Mouse (Mus musculus): Measurements from ENCODE around the gene Gm12248. TPM values are rescaled to one million over a fixed set of nuclear protein-coding genes. Genes with fewer than 3 reads are reported as not detected.

Gm12248 gene
- polyA plus RNA-seq, 1 experiment from 2014 or later: not detected

DNA sequence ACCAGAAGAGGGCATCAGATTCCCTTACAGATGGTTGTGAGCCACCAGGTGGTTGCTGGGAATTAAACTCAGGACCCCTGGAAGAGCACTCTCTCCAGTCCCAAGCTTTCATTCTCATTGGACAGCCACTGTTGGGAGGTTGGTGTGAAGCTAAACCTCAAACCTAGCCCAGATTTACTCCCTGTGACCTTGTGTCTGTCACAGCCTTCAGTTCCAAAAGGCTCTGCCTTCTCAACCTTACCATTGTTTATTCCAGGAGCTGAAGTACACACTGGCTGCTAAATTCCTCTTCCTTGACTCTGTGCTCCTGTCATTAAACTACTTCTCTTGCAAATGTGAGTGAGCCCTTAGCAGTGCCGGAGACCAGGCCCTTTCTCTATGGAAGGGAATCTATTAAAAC lies 64.0 kb downstream of the Gm12248 start:
- no peak for ATAC-seq
- WGBS: 86% methylated on average over 1 of the region's 1 CpGs
- Histone ChIP-seq H3K27ac (ENCODE audit: low read length) (no peak overlapping the region), H3K4me1 (replicated peaks; ENCODE audit: control insufficient read depth, insufficient read depth, low read length) (no peaks in the 10 kb centered on the region), H3K4me3 (replicated peaks; ENCODE audit: low read length) (no peak overlapping the region), H3K36me3 (ENCODE audit: control insufficient read depth, insufficient read depth) (no peaks in the 10 kb centered on the region), H3K4me2 (ENCODE audit: low read length) (no peak overlapping the region), H3K9me3 (ENCODE audit: control insufficient read depth, low read length) (no peaks in the 10 kb centered on the region), H3K27me3 (replicated peaks; ENCODE audit: control insufficient read depth, insufficient read depth, low read length) (no peaks in the 10 kb centered on the region), H3K9ac (replicated peaks; ENCODE audit: low read depth, low read length) (no peak overlapping the region)

DNA sequence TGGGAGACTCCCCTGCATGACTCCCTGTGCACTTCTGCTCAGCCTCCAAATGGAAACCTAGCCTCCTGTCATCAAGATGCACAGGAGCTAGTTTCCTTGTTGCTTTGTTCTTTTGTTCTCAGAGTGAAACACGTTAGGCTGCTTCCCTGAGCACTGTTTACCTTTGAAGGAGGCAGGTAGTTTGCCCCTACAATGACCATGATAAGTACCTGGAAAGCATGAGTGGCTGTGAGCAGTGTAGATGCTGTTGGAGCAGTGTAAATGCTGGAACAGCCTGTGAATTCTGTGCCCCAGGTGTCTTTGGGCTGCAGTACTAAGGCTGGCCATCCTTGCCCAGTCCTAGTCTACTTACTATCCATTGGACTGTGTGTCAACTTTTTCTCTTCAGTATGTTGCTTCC lies 66.1 kb downstream of the Gm12248 start:
- no peak overlapping the region for H3K27ac ChIP-seq (ENCODE audit: low read length)
- 47% methylated on average over 1 of the region's 1 CpGs for WGBS
- ATAC-seq: no peak
- no peak overlapping the region for H3K4me3 ChIP-seq (replicated peaks; ENCODE audit: low read length)
- H3K27me3 ChIP-seq (replicated peaks; ENCODE audit: control insufficient read depth, insufficient read depth, low read length): no peaks in the 10 kb centered on the region
- no peak overlapping the region for H3K9ac ChIP-seq (replicated peaks; ENCODE audit: low read depth, low read length)
- no peaks in the 10 kb centered on the region for H3K36me3 ChIP-seq (ENCODE audit: control insufficient read depth, insufficient read depth)
- no peaks in the 10 kb centered on the region for H3K9me3 ChIP-seq (ENCODE audit: control insufficient read depth, low read length)
- no peak overlapping the region for H3K4me2 ChIP-seq (ENCODE audit: low read length)
- no peaks in the 10 kb centered on the region for H3K4me1 ChIP-seq (replicated peaks; ENCODE audit: control insufficient read depth, insufficient read depth, low read length)

DNA sequence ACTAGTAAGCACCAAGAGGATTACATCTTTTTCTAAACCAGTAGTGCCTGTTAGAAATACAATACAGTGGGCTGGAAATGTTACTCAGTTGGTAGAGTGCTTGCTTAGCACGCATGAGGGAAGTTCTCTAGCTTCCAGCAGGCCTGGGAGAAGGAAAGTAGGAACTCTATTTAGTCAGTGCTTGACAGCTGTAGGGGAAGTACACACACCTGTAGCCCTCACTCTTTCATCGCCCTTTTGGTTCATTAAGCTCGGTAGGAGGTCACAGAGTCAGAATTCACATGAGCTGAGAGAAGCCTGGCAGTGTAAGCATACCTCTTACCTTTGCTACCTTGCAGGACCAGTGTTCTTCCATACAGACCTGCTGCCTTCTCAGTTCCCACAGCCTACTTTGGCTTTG lies 66.6 kb downstream of the Gm12248 start:
- no peak for ATAC-seq
- Histone ChIP-seq H3K27ac (ENCODE audit: low read length) (no peak overlapping the region), H3K36me3 (ENCODE audit: control insufficient read depth, insufficient read depth) (no peaks in the 10 kb centered on the region), H3K27me3 (replicated peaks; ENCODE audit: control insufficient read depth, insufficient read depth, low read length) (no peaks in the 10 kb centered on the region), H3K9me3 (ENCODE audit: control insufficient read depth, low read length) (no peaks in the 10 kb centered on the region), H3K4me3 (replicated peaks; ENCODE audit: low read length) (no peak overlapping the region), H3K4me1 (replicated peaks; ENCODE audit: control insufficient read depth, insufficient read depth, low read length) (no peaks in the 10 kb centered on the region), H3K9ac (replicated peaks; ENCODE audit: low read depth, low read length) (no peak overlapping the region), H3K4me2 (ENCODE audit: low read length) (no peak overlapping the region)
- 65% methylated on average over 3 of the region's 3 CpGs for WGBS

DNA sequence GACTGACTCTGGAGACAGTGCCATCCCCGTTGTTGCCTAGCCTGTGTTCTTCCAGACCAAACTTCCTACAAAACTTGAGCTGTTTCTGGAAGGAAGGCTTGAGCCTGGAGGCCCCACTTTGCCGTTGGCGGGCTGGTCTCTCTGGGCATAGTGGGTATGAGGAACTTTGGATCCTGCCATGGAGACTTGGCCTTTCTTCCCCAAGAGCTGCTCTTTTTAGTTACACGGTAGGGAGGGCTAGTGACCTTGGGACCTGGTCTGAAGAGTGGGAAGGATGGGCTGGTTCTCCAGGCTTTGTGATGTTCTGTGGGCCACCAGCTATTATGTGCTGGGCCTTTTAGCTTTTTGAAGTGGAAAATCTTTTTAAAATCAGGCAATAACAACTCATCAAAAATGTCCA lies 67.1 kb downstream of the Gm12248 start:
- no peak overlapping the region for H3K4me2 ChIP-seq (ENCODE audit: low read length)
- peaks cover 1% of the 10 kb centered on the region for H3K4me1 ChIP-seq (replicated peaks; ENCODE audit: control insufficient read depth, insufficient read depth, low read length)
- no peaks in the 10 kb centered on the region for H3K36me3 ChIP-seq (ENCODE audit: control insufficient read depth, insufficient read depth)
- ATAC-seq: no peak
- no peaks in the 10 kb centered on the region for H3K9me3 ChIP-seq (ENCODE audit: control insufficient read depth, low read length)
- no peak overlapping the region for H3K4me3 ChIP-seq (replicated peaks; ENCODE audit: low read length)
- 93% methylated on average over 4 of the region's 4 CpGs for WGBS
- H3K27me3 ChIP-seq (replicated peaks; ENCODE audit: control insufficient read depth, insufficient read depth, low read length): no peaks in the 10 kb centered on the region
- no peak overlapping the region for H3K27ac ChIP-seq (ENCODE audit: low read length)
- no peak overlapping the region for H3K9ac ChIP-seq (replicated peaks; ENCODE audit: low read depth, low read length)

DNA sequence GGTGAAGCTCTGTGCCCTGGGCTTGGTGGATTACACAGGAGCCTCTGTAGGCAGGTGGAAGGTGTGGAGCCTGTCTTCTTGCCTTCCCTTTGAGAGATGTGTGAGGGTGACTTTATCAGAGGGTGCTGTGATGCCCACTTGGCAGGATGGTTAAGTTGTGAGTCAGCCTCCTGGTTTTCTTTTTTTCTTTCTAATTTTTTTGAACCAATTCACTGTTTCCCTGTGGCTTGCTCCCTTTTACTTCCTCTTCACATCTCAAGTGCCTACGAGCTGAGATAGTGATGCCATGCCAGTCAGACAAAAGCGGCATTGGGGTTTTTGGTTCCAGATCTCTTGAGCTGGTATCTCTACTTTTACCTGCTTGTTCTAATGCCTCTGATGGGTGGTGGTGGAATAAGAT lies 68.3 kb downstream of the Gm12248 start:
- ATAC-seq: no peak
- Histone ChIP-seq H3K4me3 (replicated peaks; ENCODE audit: low read length) (no peak overlapping the region), H3K27ac (ENCODE audit: low read length) (no peak overlapping the region), H3K36me3 (ENCODE audit: control insufficient read depth, insufficient read depth) (no peaks in the 10 kb centered on the region), H3K4me1 (replicated peaks; ENCODE audit: control insufficient read depth, insufficient read depth, low read length) (peaks cover 5% of the 10 kb centered on the region), H3K9me3 (ENCODE audit: control insufficient read depth, low read length) (no peaks in the 10 kb centered on the region), H3K27me3 (replicated peaks; ENCODE audit: control insufficient read depth, insufficient read depth, low read length) (no peaks in the 10 kb centered on the region), H3K4me2 (ENCODE audit: low read length) (no peak overlapping the region), H3K9ac (replicated peaks; ENCODE audit: low read depth, low read length) (no peak overlapping the region)
- 94% methylated on average over 2 of the region's 2 CpGs for WGBS

DNA sequence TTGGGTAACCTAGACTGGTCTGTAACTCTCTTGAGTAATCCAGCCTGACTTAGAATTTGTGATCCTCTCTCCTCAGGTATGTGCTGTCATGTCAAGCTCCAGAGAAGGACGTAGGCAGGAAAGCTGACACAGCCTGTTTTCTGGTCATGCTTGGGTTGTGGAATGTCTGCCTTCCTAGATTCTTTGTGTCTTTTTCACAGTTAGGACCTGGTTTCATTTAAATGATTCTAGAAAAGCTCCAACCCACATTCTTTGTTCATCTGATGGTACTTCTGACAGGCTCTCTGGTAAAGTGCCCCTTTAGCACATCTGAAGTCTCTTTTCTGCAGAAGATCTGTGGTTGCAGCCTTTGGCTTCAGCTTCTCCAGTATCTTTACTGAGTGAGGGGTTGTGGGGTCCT lies 68.7 kb downstream of the Gm12248 start:
- H3K9ac ChIP-seq (replicated peaks; ENCODE audit: low read depth, low read length): no peak overlapping the region
- H3K9me3 ChIP-seq (ENCODE audit: control insufficient read depth, low read length): no peaks in the 10 kb centered on the region
- H3K4me1 ChIP-seq (replicated peaks; ENCODE audit: control insufficient read depth, insufficient read depth, low read length): peaks cover 5% of the 10 kb centered on the region
- 100% methylated on average over 1 of the region's 1 CpGs for WGBS
- H3K27me3 ChIP-seq (replicated peaks; ENCODE audit: control insufficient read depth, insufficient read depth, low read length): no peaks in the 10 kb centered on the region
- no peak for ATAC-seq
- H3K4me3 ChIP-seq (replicated peaks; ENCODE audit: low read length): no peak overlapping the region
- H3K4me2 ChIP-seq (ENCODE audit: low read length): no peak overlapping the region
- H3K27ac ChIP-seq (ENCODE audit: low read length): no peak overlapping the region
- H3K36me3 ChIP-seq (ENCODE audit: control insufficient read depth, insufficient read depth): no peaks in the 10 kb centered on the region

DNA sequence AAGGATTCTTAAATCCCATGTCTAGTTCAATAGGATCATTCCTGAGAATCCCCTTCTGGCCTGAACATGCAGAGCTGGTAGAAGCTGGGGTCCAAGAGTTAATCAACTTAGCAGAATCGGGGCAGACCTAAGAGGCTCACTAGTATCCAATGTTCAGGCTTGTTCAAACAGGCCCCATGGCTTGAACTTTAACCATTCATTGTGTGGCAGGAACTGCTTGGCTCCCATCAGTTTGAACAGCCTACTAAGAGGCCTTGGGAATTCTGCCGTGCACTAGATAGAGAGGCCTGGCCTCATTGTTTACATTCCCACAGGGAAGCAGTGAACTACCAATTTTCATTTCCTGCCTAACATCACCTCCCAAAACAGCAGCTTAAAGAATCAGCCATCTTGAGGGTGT lies 71.3 kb downstream of the Gm12248 start:
- no peak overlapping the region for H3K27ac ChIP-seq (ENCODE audit: low read length)
- H3K4me3 ChIP-seq (replicated peaks; ENCODE audit: low read length): no peak overlapping the region
- H3K9ac ChIP-seq (replicated peaks; ENCODE audit: low read depth, low read length): no peak overlapping the region
- no peaks in the 10 kb centered on the region for H3K36me3 ChIP-seq (ENCODE audit: control insufficient read depth, insufficient read depth)
- no peak overlapping the region for H3K4me2 ChIP-seq (ENCODE audit: low read length)
- H3K27me3 ChIP-seq (replicated peaks; ENCODE audit: control insufficient read depth, insufficient read depth, low read length): no peaks in the 10 kb centered on the region
- no peaks in the 10 kb centered on the region for H3K9me3 ChIP-seq (ENCODE audit: control insufficient read depth, low read length)
- ATAC-seq: no peak
- 69% methylated on average over 2 of the region's 2 CpGs for WGBS
- peaks cover 20% of the 10 kb centered on the region for H3K4me1 ChIP-seq (replicated peaks; ENCODE audit: control insufficient read depth, insufficient read depth, low read length)

DNA sequence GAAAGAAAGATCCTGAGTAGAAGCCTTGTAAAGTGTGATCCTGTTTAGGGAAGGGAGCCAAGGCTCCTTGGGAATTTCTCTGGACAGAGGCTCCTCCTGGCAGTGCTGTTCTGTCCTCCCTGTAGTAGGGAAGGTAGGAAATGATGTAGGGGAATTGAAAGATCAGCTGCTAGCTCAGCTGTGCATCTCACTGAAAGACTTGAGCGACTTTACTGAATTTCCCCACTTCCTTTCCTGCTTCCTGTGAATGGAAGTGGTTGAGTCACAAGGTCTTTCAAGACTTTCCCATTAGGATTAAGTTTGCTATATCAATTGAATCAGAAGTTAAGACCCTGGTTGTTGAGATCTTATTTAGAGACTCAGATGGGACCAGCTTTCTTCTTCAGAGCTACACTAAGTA lies 71.8 kb downstream of the Gm12248 start:
- no peak for ATAC-seq
- Histone ChIP-seq H3K4me3 (replicated peaks; ENCODE audit: low read length) (no peak overlapping the region), H3K4me2 (ENCODE audit: low read length) (no peak overlapping the region), H3K9ac (replicated peaks; ENCODE audit: low read depth, low read length) (no peak overlapping the region), H3K36me3 (ENCODE audit: control insufficient read depth, insufficient read depth) (no peaks in the 10 kb centered on the region), H3K27ac (ENCODE audit: low read length) (no peak overlapping the region), H3K9me3 (ENCODE audit: control insufficient read depth, low read length) (no peaks in the 10 kb centered on the region), H3K4me1 (replicated peaks; ENCODE audit: control insufficient read depth, insufficient read depth, low read length) (peaks cover 25% of the 10 kb centered on the region), H3K27me3 (replicated peaks; ENCODE audit: control insufficient read depth, insufficient read depth, low read length) (no peaks in the 10 kb centered on the region)
- WGBS: 72% methylated on average over 1 of the region's 1 CpGs

DNA sequence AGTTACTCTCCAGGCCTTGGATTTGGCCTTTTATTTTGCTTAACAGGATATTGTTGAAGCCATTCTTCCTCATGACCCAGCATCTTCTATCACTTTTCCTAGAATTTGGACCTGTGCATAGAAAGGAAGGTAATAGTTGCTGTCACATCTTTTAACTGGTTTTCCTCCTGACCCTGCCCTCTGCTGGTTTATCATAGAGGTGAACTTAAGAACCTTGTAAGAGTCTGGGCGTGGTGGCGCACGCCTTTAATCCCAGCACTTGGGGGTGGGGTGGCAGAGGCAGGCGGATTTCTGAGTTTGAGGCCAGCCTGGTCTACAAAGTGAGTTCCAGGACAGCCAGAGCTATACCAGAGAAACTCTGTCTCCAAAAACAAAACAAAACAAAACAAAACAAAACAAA lies 74.2 kb downstream of the Gm12248 start:
- 89% methylated on average over 4 of the region's 4 CpGs for WGBS
- ATAC-seq: no peak
- no peak overlapping the region for H3K27ac ChIP-seq (ENCODE audit: low read length)
- no peaks in the 10 kb centered on the region for H3K27me3 ChIP-seq (replicated peaks; ENCODE audit: control insufficient read depth, insufficient read depth, low read length)
- H3K4me3 ChIP-seq (replicated peaks; ENCODE audit: low read length): no peak overlapping the region
- no peak overlapping the region for H3K9ac ChIP-seq (replicated peaks; ENCODE audit: low read depth, low read length)
- peaks cover 25% of the 10 kb centered on the region for H3K4me1 ChIP-seq (replicated peaks; ENCODE audit: control insufficient read depth, insufficient read depth, low read length)
- no peaks in the 10 kb centered on the region for H3K36me3 ChIP-seq (ENCODE audit: control insufficient read depth, insufficient read depth)
- H3K9me3 ChIP-seq (ENCODE audit: control insufficient read depth, low read length): no peaks in the 10 kb centered on the region
- no peak overlapping the region for H3K4me2 ChIP-seq (ENCODE audit: low read length)

DNA sequence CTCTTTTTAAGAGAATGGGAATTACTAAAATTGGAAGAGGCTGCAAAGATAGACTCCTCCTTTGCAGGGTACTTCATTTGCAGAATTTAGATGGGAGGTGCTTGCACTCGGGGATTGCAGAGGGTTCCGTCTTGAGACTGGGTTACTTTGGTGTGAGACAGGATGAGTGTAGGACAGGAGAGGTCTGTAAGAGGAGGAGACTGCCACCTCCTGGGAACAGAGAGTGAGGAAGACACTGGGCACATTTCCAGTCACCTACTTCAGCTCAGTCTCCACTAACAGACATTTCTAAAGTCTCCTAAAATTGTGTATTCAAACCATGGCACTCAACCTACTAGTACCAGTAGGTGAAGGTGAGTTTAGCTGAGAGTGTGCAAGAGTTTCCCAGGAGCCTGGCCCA lies 74.6 kb downstream of the Gm12248 start:
- ATAC-seq: no peak
- Histone ChIP-seq H3K4me2 (ENCODE audit: low read length) (no peak overlapping the region), H3K36me3 (ENCODE audit: control insufficient read depth, insufficient read depth) (no peaks in the 10 kb centered on the region), H3K27ac (ENCODE audit: low read length) (no peak overlapping the region), H3K9ac (replicated peaks; ENCODE audit: low read depth, low read length) (no peak overlapping the region), H3K27me3 (replicated peaks; ENCODE audit: control insufficient read depth, insufficient read depth, low read length) (no peaks in the 10 kb centered on the region), H3K4me1 (replicated peaks; ENCODE audit: control insufficient read depth, insufficient read depth, low read length) (peaks cover 25% of the 10 kb centered on the region), H3K4me3 (replicated peaks; ENCODE audit: low read length) (no peak overlapping the region), H3K9me3 (ENCODE audit: control insufficient read depth, low read length) (no peaks in the 10 kb centered on the region)
- 86% methylated on average over 2 of the region's 2 CpGs for WGBS

Data from forebrain, embryonic 16.5 days (tissue).